Mouse (Mus musculus) embryonic facial prominence, embryonic 10.5 days (tissue): ENCODE data around the gene Rnf207. TPM values are rescaled to one million over a fixed set of nuclear protein-coding genes. Genes with fewer than 3 reads are reported as not detected.

Experiments used
- DNase-seq: peaks from one replicate; pipeline ENCODE4 v3.0.0-alpha.2; 2017; ENCODE audit warnings: low spot score
- H3K27ac ChIP-seq: fragments of 300-500 bp; sonication (generic); replicated peaks from 2 replicates; pipeline ENCODE4 v1.5.1; 2016; ENCODE audit warnings: mild to moderate bottlenecking
- H3K27me3 ChIP-seq: fragments of 300-500 bp; sonication (generic); replicated peaks from 2 replicates; pipeline ENCODE4 v1.6.1; 2016; ENCODE audit warnings: low read depth, mild to moderate bottlenecking; ENCODE audit not compliant: poor library complexity, severe bottlenecking
- H3K36me3 ChIP-seq: fragments of 300-500 bp; sonication (generic); replicated peaks from 2 replicates; pipeline ENCODE4 v1.6.1; 2016; ENCODE audit warnings: mild to moderate bottlenecking, moderate library complexity
- H3K4me1 ChIP-seq: fragments of 300-500 bp; sonication (generic); 2 replicates; pipeline ENCODE4 v1.6.1; 2016
- H3K4me3 ChIP-seq: fragments of 300-500 bp; sonication (generic); 2 replicates; pipeline ENCODE4 v1.5.1; 2016; ENCODE audit warnings: mild to moderate bottlenecking, moderate library complexity
- H3K9me3 ChIP-seq: fragments of 300-500 bp; sonication (generic); 2 replicates; pipeline ENCODE4 v1.6.1; 2016; ENCODE audit warnings: mild to moderate bottlenecking
- WGBS: fragments of 180-500 bp; shearing (Covaris S2); methylation state at CpG from one replicate; pipeline ENCODE4 v1.1.7; 2016; 5-methylcytosine and 5-hydroxymethylcytosine counted together
- polyA plus RNA-seq: library from polyadenylated mRNA; unstranded; fragments of >200 nt; fragmentation: Nextera tagmentation; extraction: Ambion mirVana; gene quantifications from 2 replicates; pipeline ENCODE4 v1.2.1, GENCODE M21; 2016

Rnf207 gene
- polyA plus RNA-seq, 1 experiment from 2014 or later, result 2.3 TPM

DNA sequence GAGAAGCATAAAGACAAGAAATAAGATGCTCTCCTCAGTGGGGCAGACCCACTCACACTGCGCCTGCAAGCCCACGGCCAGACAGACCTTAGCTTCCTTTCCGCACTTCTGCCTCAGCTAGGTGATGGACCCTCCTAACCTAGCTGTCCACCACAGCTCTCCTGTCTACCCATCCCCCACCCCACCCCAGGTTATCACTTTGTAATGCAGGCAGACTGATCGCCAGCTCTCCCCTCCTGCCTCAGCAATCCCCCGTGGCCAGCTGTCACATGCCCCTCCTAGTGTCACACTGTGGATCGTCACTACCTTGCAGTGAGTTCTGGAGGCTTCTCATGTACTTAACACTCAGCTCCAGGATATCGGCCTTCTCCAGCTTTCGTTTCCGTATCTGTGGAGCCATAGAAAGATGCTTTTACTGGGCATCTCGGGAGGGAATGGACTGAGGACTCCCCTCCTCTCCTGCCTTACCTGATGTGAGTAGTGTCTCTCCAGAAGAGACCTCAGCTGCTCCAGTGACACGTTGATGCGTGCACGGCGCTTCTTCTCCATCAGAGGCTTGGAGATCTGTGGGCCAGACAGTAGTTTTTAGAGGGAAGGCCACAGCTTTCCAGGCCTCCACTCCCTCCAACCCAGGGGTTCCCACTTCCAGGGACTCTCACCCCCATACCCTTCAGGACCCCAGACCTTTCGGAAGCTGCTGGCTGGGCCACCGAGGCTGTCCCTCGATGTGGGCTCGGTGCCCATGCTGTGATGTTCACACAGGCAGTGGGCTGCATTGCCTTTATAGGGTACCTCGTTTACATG is 31.3 kb downstream of the Rnf207 start:
- Histone ChIP-seq H3K4me1 (peaks cover 66% of the 10 kb centered on the region), H3K36me3 (no peaks in the 10 kb centered on the region), H3K9me3 (peaks cover 2% of the 10 kb centered on the region; the same call in 1 of the 2 replicates), H3K4me3 (peak overlapping the region; percentile 8; the same call in 1 of the 2 replicates), H3K27me3 (peaks cover 99% of the 10 kb centered on the region), H3K27ac (no peak overlapping the region)
- WGBS, result 9% methylated on average over 19 of the region's 19 CpGs
- DNase-seq, result no peak

DNA sequence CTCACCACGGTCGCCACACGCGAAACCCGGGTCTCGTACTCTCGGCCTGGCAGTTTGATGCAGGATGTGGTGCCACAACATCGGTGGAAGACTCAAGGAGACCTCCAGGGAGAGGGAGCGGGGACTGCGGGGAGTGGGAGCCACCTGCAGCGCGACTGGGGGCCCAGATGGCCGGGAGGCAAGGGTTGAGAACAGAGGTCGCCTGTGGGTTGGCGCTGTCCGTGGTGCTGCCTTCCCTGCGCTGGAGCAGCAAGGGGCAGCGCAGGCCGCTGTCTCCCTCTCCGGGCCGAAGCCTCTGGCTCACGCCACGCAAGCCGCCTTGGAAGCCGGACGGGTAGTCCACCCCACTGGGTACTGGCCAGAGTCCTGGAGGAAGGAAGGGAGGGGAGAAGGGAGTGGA is 31.9 kb downstream of the Rnf207 start:
- H3K4me1 ChIP-seq, result peaks cover 59% of the 10 kb centered on the region
- peaks cover 99% of the 10 kb centered on the region for H3K27me3 ChIP-seq
- H3K27ac ChIP-seq, result no peak overlapping the region
- H3K36me3 ChIP-seq, result no peaks in the 10 kb centered on the region
- 4% methylated on average over 26 of the region's 26 CpGs for WGBS
- H3K4me3 ChIP-seq, result peak overlapping the region; percentile 8; the same call in 1 of the 2 replicates
- DNase-seq, result peak; percentile 84
- H3K9me3 ChIP-seq, result peaks cover 2% of the 10 kb centered on the region; the same call in 1 of the 2 replicates

DNA sequence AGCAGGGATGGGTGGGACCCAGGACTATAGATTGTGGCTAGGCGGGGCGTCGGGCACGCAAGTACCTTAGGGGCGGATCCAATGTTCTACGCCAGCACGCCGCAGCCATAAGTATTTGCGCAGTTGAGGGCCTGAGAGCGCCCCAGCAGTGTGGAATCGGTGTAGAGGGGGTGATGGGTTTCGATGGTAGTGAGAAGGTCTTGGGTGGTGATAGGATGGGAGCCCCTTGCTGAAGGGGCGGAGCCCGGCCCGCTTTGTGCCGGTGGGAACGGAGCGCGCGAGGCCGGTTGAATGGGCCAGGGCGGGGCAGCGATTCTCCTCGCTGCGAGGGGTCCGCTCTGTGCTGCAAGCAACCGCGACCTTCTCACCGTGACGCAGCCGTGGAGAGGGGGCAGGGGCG is 32.6 kb downstream of the Rnf207 start:
- H3K27ac ChIP-seq, result no peak overlapping the region
- peaks cover 2% of the 10 kb centered on the region; the same call in 1 of the 2 replicates for H3K9me3 ChIP-seq
- whole genome bisulfite sequencing, result 2% methylated on average over 32 of the region's 32 CpGs
- H3K27me3 ChIP-seq, result peaks cover 99% of the 10 kb centered on the region
- peaks cover 52% of the 10 kb centered on the region for H3K4me1 ChIP-seq
- H3K4me3 ChIP-seq, result peak overlapping the region; percentile 43
- DNase-seq, result no peak
- no peaks in the 10 kb centered on the region for H3K36me3 ChIP-seq

DNA sequence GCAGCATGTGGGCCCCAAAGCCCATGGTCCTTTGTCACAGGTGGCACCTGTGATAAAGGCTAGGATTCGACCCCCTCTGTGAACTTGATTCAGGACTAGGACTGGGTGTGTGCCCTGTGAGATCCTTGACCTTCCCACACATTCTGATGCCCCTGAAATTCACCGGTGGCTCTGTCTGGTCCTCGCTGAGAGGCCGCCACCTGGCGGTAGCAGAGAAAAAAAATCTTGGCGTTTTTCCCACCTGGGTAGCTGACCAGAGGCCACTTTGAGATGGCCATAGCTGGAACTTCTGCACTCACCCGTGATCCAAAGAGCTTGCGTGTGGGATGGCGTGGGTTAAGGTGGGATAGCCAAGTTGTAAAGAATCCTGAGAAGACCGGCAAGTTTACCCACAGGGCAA is 33.3 kb downstream of the Rnf207 start:
- H3K27me3 ChIP-seq, result peaks cover 99% of the 10 kb centered on the region
- peaks cover 2% of the 10 kb centered on the region; the same call in 1 of the 2 replicates for H3K9me3 ChIP-seq
- DNase-seq, result peak; percentile 70
- H3K4me3 ChIP-seq, result no peak overlapping the region
- H3K27ac ChIP-seq, result no peak overlapping the region
- H3K36me3 ChIP-seq, result no peaks in the 10 kb centered on the region
- peaks cover 46% of the 10 kb centered on the region for H3K4me1 ChIP-seq
- WGBS, result 4% methylated on average over 10 of the region's 10 CpGs

DNA sequence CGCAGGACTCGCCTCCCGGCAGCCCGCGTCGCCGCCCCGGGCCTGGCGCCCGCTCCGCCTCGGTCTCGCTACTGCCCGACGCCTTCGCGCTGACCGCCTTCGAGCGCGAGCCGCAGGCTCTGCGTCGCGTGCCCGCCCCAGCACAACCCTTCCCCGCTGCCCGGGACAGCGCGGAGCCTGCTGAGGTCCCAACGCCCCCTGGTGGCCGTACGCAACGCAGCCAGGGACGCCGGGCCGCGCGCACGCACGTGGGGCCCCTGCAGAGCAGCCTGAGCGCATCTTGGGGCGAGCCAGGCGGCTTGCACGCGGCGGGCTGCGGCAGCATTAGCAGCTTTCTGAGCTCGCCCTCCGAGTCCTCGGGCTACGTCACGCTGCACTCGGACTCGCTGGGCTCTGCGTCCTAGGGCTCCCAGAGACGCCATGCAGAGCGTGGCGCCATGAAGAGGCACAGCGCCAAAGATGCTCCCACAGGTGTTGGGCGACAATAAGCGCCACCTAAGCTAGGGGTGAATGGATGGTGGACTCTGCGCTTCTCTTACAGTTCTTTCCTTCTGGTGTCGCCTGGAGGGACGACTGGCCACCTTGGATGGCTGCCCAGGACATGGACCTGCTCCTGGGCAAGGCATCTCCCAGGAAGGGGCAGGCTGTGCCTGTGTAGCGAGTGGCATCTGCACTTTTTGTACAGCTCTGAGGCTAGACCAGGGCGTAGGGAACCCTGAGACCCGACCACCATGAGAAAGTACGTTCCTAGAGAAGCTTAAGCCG is 35.4 kb downstream of the Rnf207 start:
- 3% methylated on average over 70 of the region's 70 CpGs for WGBS
- DNase-seq, result peak; percentile 93
- H3K27ac ChIP-seq, result no peak overlapping the region; the same call in 1 of the 2 replicates

DNA sequence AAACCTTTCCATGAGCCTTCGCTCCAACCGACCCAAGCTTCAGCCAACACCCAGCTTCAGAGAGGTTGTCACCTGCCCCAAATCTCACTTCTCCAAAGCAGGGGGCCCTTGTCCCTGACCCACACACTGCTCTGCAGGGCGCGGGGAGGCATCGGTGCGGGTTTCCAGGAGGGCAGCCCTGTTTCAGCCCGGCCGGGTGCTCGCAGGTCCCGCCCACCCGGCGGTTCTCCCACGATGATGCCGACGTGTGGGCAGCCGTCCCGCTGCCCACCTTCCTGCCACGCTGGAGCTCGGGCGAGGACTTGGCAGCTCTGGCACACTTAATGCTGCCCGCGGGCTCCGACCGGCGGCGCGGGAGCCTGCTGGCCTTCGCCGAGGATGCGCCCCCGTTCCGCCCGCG is 36.1 kb downstream of the Rnf207 start:
- Histone ChIP-seq H3K27me3 (peaks cover 92% of the 10 kb centered on the region), H3K27ac (no peak overlapping the region; the same call in 1 of the 2 replicates), H3K9me3 (no peaks in the 10 kb centered on the region), H3K36me3 (0 out of 2 replicates have a peak, but pooled peaks cover 3% of the 10 kb centered on the region), H3K4me3 (peak overlapping the region; percentile 51), H3K4me1 (peaks cover 32% of the 10 kb centered on the region)
- 18% methylated on average over 34 of the region's 34 CpGs for WGBS
- DNase-seq, result no peak

More for the DNA sequence above, 35.4 kb downstream of the Rnf207 start:
- Histone ChIP-seq H3K27me3 (peaks cover 99% of the 10 kb centered on the region), H3K4me1 (peaks cover 37% of the 10 kb centered on the region), H3K4me3 (peak overlapping the region; percentile 51), H3K9me3 (no peaks in the 10 kb centered on the region), H3K36me3 (0 out of 2 replicates have a peak, but pooled peaks cover 3% of the 10 kb centered on the region)

DNA sequence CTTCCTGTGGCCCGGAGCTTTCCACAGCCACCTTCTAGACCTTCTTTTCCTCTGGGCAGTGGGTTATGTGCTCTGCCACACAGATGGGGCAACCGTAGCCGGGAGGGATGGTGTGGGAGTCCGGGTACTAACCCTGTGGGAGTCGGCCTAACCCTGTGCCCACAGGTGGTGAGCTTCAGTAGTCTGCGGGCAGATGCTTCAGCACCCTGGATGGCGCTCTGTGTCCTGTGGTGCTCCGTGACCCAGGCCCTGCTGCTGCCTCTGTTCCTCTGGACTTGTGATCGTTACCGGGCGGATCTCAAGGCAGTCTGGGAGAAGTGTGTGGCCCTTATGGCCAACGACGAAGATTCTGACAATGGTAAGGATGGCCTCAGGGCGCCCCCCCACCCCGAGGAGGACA is 37.2 kb downstream of the Rnf207 start:
- Histone ChIP-seq H3K4me1 (peaks cover 27% of the 10 kb centered on the region), H3K27me3 (peaks cover 89% of the 10 kb centered on the region), H3K9me3 (no peaks in the 10 kb centered on the region), H3K27ac (no peak overlapping the region), H3K36me3 (0 out of 2 replicates have a peak, but pooled peaks cover 3% of the 10 kb centered on the region), H3K4me3 (no peak overlapping the region)
- WGBS, result 42% methylated on average over 15 of the region's 15 CpGs
- DNase-seq, result no peak

DNA sequence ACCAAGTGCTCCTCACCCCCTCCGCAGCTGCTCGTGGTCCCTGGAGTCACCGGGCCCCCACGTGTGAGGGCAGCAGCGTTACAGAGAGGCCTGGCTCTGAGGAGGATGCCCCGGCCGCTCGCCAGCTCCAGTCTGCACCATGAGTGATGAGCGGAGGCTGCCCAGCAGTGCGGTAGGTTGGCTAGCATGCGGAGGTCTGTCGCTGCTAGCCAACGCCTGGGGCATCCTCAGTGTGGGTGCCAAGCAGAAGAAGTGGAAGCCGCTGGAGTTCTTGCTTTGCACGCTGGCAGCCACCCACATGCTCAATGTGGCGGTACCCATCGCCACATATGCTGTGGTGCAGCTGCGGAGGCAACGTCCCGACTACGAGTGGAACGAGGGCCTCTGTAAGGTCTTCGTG is 39.8 kb downstream of the Rnf207 start:
- no peaks in the 10 kb centered on the region for H3K9me3 ChIP-seq
- WGBS, result 92% methylated on average over 23 of the region's 23 CpGs
- peaks cover 89% of the 10 kb centered on the region for H3K27me3 ChIP-seq
- H3K27ac ChIP-seq, result no peak overlapping the region
- H3K4me3 ChIP-seq, result no peak overlapping the region
- peaks cover 40% of the 10 kb centered on the region for H3K4me1 ChIP-seq
- H3K36me3 ChIP-seq, result 0 out of 2 replicates have a peak, but pooled peaks cover 3% of the 10 kb centered on the region
- DNase-seq, result no peak

DNA sequence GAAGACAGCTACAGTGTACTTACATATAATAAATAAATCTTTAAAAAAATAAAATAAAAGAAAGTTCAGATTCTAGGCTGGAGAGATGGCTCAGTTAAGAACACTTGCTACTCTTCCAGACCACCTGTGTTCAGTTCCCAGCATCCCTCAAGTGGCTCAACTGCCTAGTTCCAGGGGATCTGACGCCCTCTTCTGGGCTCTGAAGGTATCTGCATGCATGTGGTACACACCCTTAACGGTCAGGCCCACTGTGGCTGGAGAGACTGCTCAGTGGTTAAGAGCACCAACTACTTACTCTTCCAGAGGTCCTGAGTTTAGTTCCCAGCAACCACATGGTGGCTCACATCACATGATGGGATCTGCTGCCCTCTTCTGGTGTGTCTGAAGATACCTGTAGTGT is 40.9 kb downstream of the Rnf207 start:
- Histone ChIP-seq H3K27ac (no peak overlapping the region), H3K9me3 (no peaks in the 10 kb centered on the region), H3K36me3 (0 out of 2 replicates have a peak, but pooled peaks cover 3% of the 10 kb centered on the region), H3K27me3 (peaks cover 89% of the 10 kb centered on the region), H3K4me1 (peaks cover 40% of the 10 kb centered on the region), H3K4me3 (no peak overlapping the region)
- 66% methylated on average over 2 of the region's 2 CpGs for WGBS
- no peak for DNase-seq

DNA sequence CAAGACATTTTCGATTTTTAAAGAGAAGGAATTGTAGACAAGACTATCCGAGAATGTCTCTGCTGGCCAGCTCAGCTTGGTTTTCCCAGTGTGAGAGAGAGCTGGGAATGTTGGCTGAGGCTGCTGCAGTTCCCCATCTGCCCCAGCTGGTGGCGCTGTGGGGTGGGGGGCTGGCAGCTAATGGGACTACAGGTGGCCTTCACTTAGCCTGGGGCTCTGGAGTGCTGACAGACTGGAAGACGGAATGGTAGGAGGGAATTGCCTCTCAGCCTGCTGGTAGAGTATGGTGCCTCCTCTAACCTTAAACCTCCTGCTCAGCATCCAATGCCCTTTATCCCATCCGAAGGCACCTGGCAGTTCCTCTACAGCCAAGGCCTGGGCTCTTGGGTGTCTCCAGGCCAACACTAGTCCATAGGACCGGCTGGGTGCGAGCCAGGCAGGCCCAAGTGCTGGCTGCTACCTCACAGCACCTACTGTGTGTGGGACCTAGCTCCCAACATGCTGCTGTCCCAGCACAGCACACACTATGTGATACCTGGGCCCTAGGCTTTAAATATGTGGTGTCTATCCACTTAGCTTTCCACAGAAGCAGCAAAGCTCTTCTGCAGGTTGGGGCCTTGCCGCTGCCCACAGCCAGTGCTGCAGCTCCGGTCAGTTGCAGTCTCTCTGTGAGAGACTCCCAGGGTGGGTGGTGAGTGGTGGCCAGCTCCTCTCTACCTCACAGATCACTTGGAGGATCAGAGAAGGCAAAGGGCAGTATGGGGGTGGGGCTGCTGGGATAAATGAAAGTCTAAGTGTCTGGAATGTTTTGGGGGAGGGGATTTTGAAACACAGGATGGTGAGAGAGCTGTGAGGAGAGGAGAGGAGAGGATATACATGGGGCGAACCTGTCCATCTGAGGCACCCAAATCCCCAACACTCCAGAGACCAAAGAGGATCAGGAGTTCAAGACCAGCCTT is 42.1 kb downstream of the Rnf207 start:
- DNase-seq, result peak; percentile 66
- H3K9me3 ChIP-seq, result no peaks in the 10 kb centered on the region
- 47% methylated on average over 10 of the region's 10 CpGs for WGBS
- H3K4me3 ChIP-seq, result no peak overlapping the region
- H3K36me3 ChIP-seq, result 0 out of 2 replicates have a peak, but pooled peaks cover 3% of the 10 kb centered on the region
- peaks cover 49% of the 10 kb centered on the region for H3K4me1 ChIP-seq
- peaks cover 88% of the 10 kb centered on the region for H3K27me3 ChIP-seq
- H3K27ac ChIP-seq, result no peak overlapping the region

DNA sequence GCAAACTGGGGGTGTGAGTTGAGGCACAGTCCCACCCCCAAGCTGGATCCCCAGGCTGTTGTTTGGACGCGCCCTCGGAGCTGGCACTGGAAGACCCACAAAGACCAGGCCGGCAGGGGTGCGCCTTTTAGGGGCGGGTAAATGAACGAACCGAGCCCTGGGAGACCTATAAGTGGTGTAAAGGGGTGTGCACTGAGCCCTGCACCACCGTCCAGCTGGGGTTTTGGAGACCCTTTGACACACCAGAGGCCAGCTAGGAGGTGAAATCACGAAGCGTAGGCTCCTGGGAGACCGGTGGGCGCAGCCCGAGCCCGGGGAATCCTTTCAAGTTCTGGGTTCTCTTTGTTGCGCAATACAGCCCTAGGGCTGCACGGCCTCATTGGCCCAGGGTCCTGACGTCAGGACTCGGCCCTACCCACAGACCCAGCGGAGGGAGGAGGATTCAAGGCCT is 44.1 kb downstream of the Rnf207 start:
- H3K4me3 ChIP-seq, result peak overlapping the region; percentile 75
- WGBS, result under 1% methylated on average over 20 of the region's 20 CpGs
- peak overlapping the region; percentile 81 for H3K27ac ChIP-seq
- no peaks in the 10 kb centered on the region for H3K9me3 ChIP-seq
- H3K27me3 ChIP-seq, result peaks cover 81% of the 10 kb centered on the region
- DNase-seq, result peak; percentile 66
- no peaks in the 10 kb centered on the region for H3K36me3 ChIP-seq
- H3K4me1 ChIP-seq, result peaks cover 61% of the 10 kb centered on the region
